Mouse (Mus musculus) lung, adult 2 months (tissue): ENCODE measurements at regions not wholly inside any gene's neighbourhood (a gene's known extent, or its start where the extent isn't known, plus 50 kb on each side); places are given as distances from the start of the nearest gene placed in this dataset.

Experiments
- DNase-seq: peaks from one replicate; pipeline ENCODE4 v3.0.0; 2022
- H3K4me1 ChIP-seq: fragments of 200-500 bp; 2 replicates; pipeline ENCODE4 v1.6.1; 2011; ENCODE audit warnings: low read length; ENCODE audit not compliant: control insufficient read depth, insufficient read depth
- H3K4me3 ChIP-seq: fragments of 200-500 bp; replicated peaks from 2 replicates; pipeline ENCODE3; 2011; ENCODE audit warnings: low read depth, mild to moderate bottlenecking, control low read depth, low read length; ENCODE audit errors: extremely low read depth
- CTCF ChIP-seq: fragments of 200-500 bp; IDR thresholded peaks from 2 replicates; pipeline ENCODE4 v1.5.1; 2011; ENCODE audit warnings: mild to moderate bottlenecking, low read length, control low read depth; ENCODE audit not compliant: insufficient read depth
- POLR2A ChIP-seq: fragments of 200-500 bp; IDR thresholded peaks from 2 replicates; pipeline ENCODE4 v1.6.1; 2011; ENCODE audit warnings: low read depth, mild to moderate bottlenecking, control low read depth, low read length, borderline replicate concordance; ENCODE audit errors: extremely low read depth
- WGBS: fragments of 180-500 bp; shearing (Covaris S2); methylation state at CpG from one replicate; pipeline ENCODE4 v1.1.7; 2018; 5-methylcytosine and 5-hydroxymethylcytosine counted together

GRCm38 (mm10) chr10:42115920-42116298 is 97.7 kb upstream of the Armc2 start:
- WGBS = 70% methylated on average over 4 of the region's 4 CpGs
- no peak for DNase-seq
- peaks cover 4% of the 10 kb centered on the region for H3K4me1 ChIP-seq

DNA sequence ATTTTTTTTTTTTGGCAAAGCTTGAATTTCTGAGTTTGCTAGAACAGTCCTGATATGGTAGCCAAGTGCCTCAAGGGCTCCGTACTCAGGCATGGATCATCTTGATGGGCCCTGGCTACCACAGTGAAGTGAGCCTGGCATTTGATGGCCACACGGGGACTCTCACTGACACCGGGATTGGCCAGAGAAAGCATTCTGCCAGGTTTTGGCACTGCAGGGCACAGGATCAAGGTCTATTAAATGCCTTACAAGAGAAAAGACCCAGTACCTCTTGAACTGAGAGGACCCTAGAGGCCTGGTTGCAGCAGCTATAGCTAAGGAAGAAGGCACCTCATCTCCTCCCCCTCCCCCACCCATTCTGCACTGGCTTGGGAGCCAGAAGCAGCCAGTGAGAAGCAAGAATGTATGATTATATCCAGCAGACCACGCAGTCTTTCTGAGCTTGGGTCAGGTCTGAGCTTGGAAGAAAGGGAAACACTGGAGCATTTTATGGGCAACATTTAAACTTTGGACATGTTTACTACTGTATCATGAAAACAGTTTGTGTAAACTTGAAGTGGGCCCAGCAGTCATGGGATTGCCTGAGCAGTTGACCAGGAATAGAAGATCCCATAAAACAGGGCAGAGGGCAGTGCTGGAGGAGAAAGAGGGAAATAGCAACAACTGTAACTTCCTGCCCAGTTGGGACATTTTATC is 97.1 kb upstream of the Armc2 start:
- Histone ChIP-seq H3K4me1 (peaks cover 4% of the 10 kb centered on the region), H3K4me3 (no peak overlapping the region)
- WGBS = 75% methylated on average over 4 of the region's 4 CpGs
- no peak for DNase-seq
- TF ChIP-seq CTCF (no peak), POLR2A (no peak)

More at GRCm38 (mm10) chr10:42115920-42116298, 97.7 kb upstream of the Armc2 start:
- no peak overlapping the region for H3K4me3 ChIP-seq
- TF ChIP-seq CTCF (no peak), POLR2A (no peak)

DNA sequence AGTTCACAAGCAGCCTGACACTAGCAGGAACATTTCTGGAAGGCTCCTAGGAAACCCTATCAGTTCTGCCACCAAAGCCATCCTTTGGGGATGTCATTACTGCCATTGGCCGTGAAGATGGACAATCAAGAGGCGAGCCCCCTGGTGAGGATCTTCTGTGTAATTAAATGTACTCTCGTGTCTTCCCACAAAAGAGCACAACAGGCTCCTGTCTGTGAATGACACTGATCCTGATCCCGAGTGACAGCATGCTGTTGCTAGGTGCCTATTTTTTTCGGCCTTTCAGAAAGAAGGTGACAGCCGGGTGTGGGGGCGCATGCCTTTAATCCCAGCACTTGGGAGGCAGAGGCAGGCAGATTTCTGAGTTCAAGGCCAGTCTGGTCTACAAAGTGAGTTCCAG is 92.5 kb upstream of the Armc2 start:
- H3K4me1 ChIP-seq = peaks cover under 1% of the 10 kb centered on the region
- no peak for TF ChIP-seq CTCF
- TF ChIP-seq POLR2A = no peak
- no peak for DNase-seq
- no peak overlapping the region for H3K4me3 ChIP-seq
- 93% methylated on average over 7 of the region's 7 CpGs for WGBS

DNA sequence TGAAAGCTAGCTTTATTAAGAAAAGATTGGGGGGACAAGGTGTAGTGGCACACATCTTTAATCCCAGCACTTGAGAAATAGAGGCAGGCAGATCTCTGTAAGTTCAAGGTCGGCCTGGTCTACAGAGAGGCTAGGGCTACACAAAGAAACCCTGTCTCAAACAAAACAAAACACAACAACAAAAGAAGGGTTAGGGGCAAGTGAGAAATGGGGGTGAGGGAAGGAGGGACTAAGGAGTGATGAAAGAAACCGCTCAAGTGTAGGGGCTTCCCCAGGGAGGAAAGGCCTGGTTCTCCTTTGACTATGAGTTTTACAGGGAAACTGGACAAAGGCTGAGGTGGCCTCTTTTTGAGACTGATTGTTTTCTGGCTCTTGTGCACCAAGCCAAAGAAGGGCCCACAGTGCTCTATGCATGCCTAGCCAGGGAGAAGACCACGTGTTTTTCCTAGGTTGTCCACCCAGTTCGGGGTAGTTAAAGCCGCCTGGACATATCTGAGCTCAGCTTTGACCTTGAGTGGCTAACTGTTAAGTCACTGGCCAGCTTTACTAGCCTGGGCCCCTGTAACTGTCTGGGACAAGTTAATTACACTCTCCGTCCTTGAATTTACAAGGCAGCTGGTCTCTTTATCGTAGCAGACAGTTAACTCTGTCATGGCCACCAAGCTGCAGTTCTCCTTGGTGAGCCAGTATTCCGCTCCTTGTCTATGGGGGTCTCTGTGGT is 90.2 kb upstream of the Armc2 start:
- DNase-seq = no peak
- Histone ChIP-seq H3K4me3 (no peak overlapping the region), H3K4me1 (no peaks in the 10 kb centered on the region; the same call in 1 of the 2 replicates)
- WGBS = 76% methylated on average over 8 of the region's 8 CpGs
- TF ChIP-seq CTCF = no peak
- no peak for TF ChIP-seq POLR2A

- H3K4me1 ChIP-seq = no peaks in the 10 kb centered on the region; the same call in 1 of the 2 replicates
- WGBS = 64% methylated on average over 12 of the region's 12 CpGs
Observed at GRCm38 (mm10) chr10:42107437-42108293, 89.4 kb upstream of the Armc2 start.

GRCm38 (mm10) chr10:42106611-42107010 is 88.4 kb upstream of the Armc2 start:
- H3K4me3 ChIP-seq = no peak overlapping the region
- peaks cover under 1% of the 10 kb centered on the region; the same call in 1 of the 2 replicates for H3K4me1 ChIP-seq
- no peak for DNase-seq
- WGBS = 68% methylated on average over 9 of the region's 9 CpGs
- TF ChIP-seq CTCF = no peak
- TF ChIP-seq POLR2A = no peak

More at GRCm38 (mm10) chr10:42107437-42108293, 89.4 kb upstream of the Armc2 start:
- H3K4me3 ChIP-seq = no peak overlapping the region
- TF ChIP-seq CTCF = no peak
- TF ChIP-seq POLR2A = no peak
- no peak for DNase-seq

DNA sequence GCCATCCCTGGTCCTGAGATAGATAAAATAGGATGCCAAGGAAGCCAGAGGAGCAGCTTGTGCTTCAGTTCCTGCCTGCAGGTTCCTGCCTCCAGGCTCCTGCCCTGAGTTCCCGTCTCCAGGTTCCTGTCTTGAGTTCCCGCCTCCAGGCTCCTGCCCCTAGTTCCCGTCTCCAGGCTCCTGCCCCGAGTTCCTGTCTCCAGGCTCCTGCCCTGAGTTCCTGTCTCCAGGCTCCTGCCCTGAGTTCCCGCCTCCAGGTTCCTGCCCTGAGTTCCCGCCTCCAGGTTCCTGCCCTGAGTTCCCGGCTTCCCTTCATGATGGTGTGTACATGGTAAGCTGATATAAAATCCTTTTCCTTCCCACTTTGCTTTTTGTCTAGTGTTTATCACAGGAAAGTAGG is 86.8 kb upstream of the Armc2 start:
- TF ChIP-seq CTCF = no peak
- no peak for TF ChIP-seq POLR2A
- Histone ChIP-seq H3K4me1 (peaks cover 4% of the 10 kb centered on the region; the same call in 1 of the 2 replicates), H3K4me3 (no peak overlapping the region)
- 76% methylated on average over 7 of the region's 7 CpGs for WGBS
- no peak for DNase-seq

GRCm38 (mm10) chr10:42102320-42102719 is 84.1 kb upstream of the Armc2 start:
- no peak for TF ChIP-seq CTCF
- TF ChIP-seq POLR2A = no peak
- 86% methylated on average over 8 of the region's 8 CpGs for WGBS

GRCm38 (mm10) chr10:42101096-42101495 is 82.9 kb upstream of the Armc2 start:
- WGBS = 57% methylated on average over 6 of the region's 6 CpGs
- TF ChIP-seq CTCF (no peak), POLR2A (no peak)
- Histone ChIP-seq H3K4me3 (no peak overlapping the region), H3K4me1 (peaks cover 4% of the 10 kb centered on the region; the same call in 1 of the 2 replicates)
- DNase-seq = no peak

More at GRCm38 (mm10) chr10:42102320-42102719, 84.1 kb upstream of the Armc2 start:
- DNase-seq = no peak
- Histone ChIP-seq H3K4me1 (peaks cover 4% of the 10 kb centered on the region; the same call in 1 of the 2 replicates), H3K4me3 (no peak overlapping the region)
